Mouse (Mus musculus): ENCODE results near the gene Proca1. TPM values are rescaled to one million over a fixed set of nuclear protein-coding genes. Genes with fewer than 3 reads are reported as not detected.
"Not testable (repeated sequence)": the region's sequence is repeated elsewhere in the genome, so short reads cannot be mapped to it uniquely, and the experiment has no call there.

Proca1 gene
- polyA plus RNA-seq, 1 experiment, result 0.11 TPM

GRCm38 (mm10) chr11:78182450-78182849, 10.7 kb upstream of the Proca1 start:
- Histone ChIP-seq H3K36me3 (ENCODE audit: control insufficient read depth, insufficient read depth, low read length) (peaks cover 19% of the 10 kb centered on the region), H3K4me3 (ENCODE audit: low read depth, low read length) (peak overlapping the region; percentile 74), H3K27ac (ENCODE audit: insufficient read depth, low read depth, low read length) (no peak overlapping the region), H3K4me1 (ENCODE audit: control insufficient read depth, insufficient read depth, insufficient read length, low read length) (peaks cover 9% of the 10 kb centered on the region; the same call in 1 of the 2 replicates), H3K27me3 (ENCODE audit: control insufficient read depth, insufficient read depth, low read length) (no peaks in the 10 kb centered on the region)
- TF ChIP-seq CTCF (IDR thresholded peaks at IDR 0.05; ENCODE audit: extremely low read depth, insufficient read length, insufficient replicate concordance, low read depth, low read length) (no peak), POLR2A (IDR thresholded peaks at IDR 0.05; ENCODE audit: low read depth, low read length) (no peak)
- 3% methylated on average over 7 of the region's 7 CpGs for WGBS

- H3K4me1 ChIP-seq (ENCODE audit: control insufficient read depth, insufficient read depth, insufficient read length, low read length), result peaks cover 10% of the 10 kb centered on the region
- peak within 1 kb of the TSS; percentile 41 for H3K27ac ChIP-seq (ENCODE audit: insufficient read depth, low read depth, low read length)
- under 1% methylated on average over 38 of the region's 38 CpGs for WGBS
- peak within 1 kb of the TSS; percentile 74 for H3K4me3 ChIP-seq (ENCODE audit: low read depth, low read length)
- H3K36me3 ChIP-seq (ENCODE audit: control insufficient read depth, insufficient read depth, low read length), result peaks cover 19% of the 10 kb centered on the region
- H3K27me3 ChIP-seq (ENCODE audit: control insufficient read depth, insufficient read depth, low read length), result peaks cover 3% of the 10 kb centered on the region
- TF ChIP-seq POLR2A (IDR thresholded peaks at IDR 0.05; ENCODE audit: low read depth, low read length) (peak; percentile 88), CTCF (IDR thresholded peaks at IDR 0.05; ENCODE audit: extremely low read depth, insufficient read length, insufficient replicate concordance, low read depth, low read length) (no peak)
These were observed 10.0 kb upstream of the Proca1 start, which contains the start of gene Rpl23a for GRCm38 (mm10) chr11:78182961-78183844. Gene Rpl23a, minus strand, starts transcription at chr11:78183584.

GRCm38 (mm10) chr11:78183884-78184514, 9.2 kb upstream of the Proca1 start:
- TF ChIP-seq POLR2A (IDR thresholded peaks at IDR 0.05; ENCODE audit: low read depth, low read length) (no peak), CTCF (IDR thresholded peaks at IDR 0.05; ENCODE audit: extremely low read depth, insufficient read length, insufficient replicate concordance, low read depth, low read length) (no peak)
- Histone ChIP-seq H3K27me3 (ENCODE audit: control insufficient read depth, insufficient read depth, low read length) (peaks cover 11% of the 10 kb centered on the region), H3K36me3 (ENCODE audit: control insufficient read depth, insufficient read depth, low read length) (peaks cover 19% of the 10 kb centered on the region), H3K4me3 (ENCODE audit: low read depth, low read length) (no peak overlapping the region), H3K4me1 (ENCODE audit: control insufficient read depth, insufficient read depth, insufficient read length, low read length) (peaks cover 12% of the 10 kb centered on the region), H3K27ac (ENCODE audit: insufficient read depth, low read depth, low read length) (no peak overlapping the region)
- WGBS, result 52% methylated on average over 10 of the region's 10 CpGs

GRCm38 (mm10) chr11:78184702-78185101, 8.5 kb upstream of the Proca1 start:
- H3K27ac ChIP-seq (ENCODE audit: insufficient read depth, low read depth, low read length); H3K4me3 ChIP-seq (ENCODE audit: low read depth, low read length): not testable (repeated sequence)
- Histone ChIP-seq H3K36me3 (ENCODE audit: control insufficient read depth, insufficient read depth, low read length) (peaks cover 15% of the 10 kb centered on the region), H3K27me3 (ENCODE audit: control insufficient read depth, insufficient read depth, low read length) (peaks cover 18% of the 10 kb centered on the region), H3K4me1 (ENCODE audit: control insufficient read depth, insufficient read depth, insufficient read length, low read length) (peaks cover 14% of the 10 kb centered on the region)
- WGBS, result 89% methylated on average over 6 of the region's 6 CpGs

GRCm38 (mm10) chr11:78188331-78189233, 4.6 kb upstream of the Proca1 start, which contains the start of gene Rab34:
Gene Rab34, plus strand, starts transcription at chr11:78188430.
- no peaks in the 10 kb centered on the region for H3K36me3 ChIP-seq (ENCODE audit: control insufficient read depth, insufficient read depth, low read length)
- H3K4me1 ChIP-seq (ENCODE audit: control insufficient read depth, insufficient read depth, insufficient read length, low read length), result peaks cover 12% of the 10 kb centered on the region
- WGBS, result 1% methylated on average over 80 of the region's 80 CpGs
- TF ChIP-seq CTCF (IDR thresholded peaks at IDR 0.05; ENCODE audit: extremely low read depth, insufficient read length, insufficient replicate concordance, low read depth, low read length) (no peak), POLR2A (IDR thresholded peaks at IDR 0.05; ENCODE audit: low read depth, low read length) (no peak)
- H3K27me3 ChIP-seq (ENCODE audit: control insufficient read depth, insufficient read depth, low read length), result peaks cover 27% of the 10 kb centered on the region
- peak within 1 kb of the TSS; percentile 57 for H3K4me3 ChIP-seq (ENCODE audit: low read depth, low read length)
- H3K27ac ChIP-seq (ENCODE audit: insufficient read depth, low read depth, low read length), result peak within 1 kb of the TSS; percentile 25

DNA sequence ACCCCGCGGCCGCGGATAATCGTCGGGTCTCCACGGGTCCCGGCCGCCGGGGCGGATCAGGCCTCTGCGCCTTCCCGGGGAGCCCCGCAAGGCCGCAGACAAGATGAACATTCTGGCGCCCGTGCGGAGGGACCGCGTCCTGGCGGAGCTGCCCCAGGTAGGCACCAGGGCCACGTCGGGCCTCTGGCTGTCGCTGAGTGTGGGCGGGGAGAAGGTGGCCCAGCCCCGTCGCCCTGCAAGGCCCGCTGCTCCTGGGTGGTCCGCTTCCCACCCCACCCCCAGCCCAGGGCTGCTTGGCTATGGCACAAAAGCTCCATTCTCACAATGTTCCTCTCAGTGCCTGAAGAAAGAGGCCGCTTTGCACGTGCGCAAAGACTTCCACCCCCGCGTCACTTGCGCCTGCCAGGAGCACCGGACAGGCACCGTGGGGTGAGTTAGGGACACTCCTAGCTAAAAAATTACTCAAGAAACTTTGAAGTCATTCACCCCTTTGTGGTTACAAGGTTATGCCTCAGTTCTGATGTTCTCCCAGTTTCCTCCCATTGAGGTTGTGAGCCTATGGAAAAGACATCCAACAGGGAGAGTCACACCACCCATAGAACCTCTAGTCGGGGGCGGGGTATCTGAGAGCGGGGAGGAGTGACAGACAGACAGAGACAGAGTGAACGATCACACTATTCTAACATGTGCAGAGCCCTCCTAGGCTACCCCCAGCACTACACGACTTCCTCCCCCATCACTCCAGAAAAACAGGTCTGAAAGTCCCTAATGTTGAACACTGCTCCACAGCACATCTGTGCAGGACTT, 3.8 kb upstream of the Proca1 start:
- peaks cover 27% of the 10 kb centered on the region for H3K27me3 ChIP-seq (ENCODE audit: control insufficient read depth, insufficient read depth, low read length)
- 2% methylated on average over 42 of the region's 42 CpGs for WGBS
- peak overlapping the region; percentile 57 for H3K4me3 ChIP-seq (ENCODE audit: low read depth, low read length)
- TF ChIP-seq POLR2A (IDR thresholded peaks at IDR 0.05; ENCODE audit: low read depth, low read length), result no peak
- no peak for TF ChIP-seq CTCF (IDR thresholded peaks at IDR 0.05; ENCODE audit: extremely low read depth, insufficient read length, insufficient replicate concordance, low read depth, low read length)
- no peak overlapping the region; the same call in 1 of the 2 replicates for H3K27ac ChIP-seq (ENCODE audit: insufficient read depth, low read depth, low read length)
- H3K36me3 ChIP-seq (ENCODE audit: control insufficient read depth, insufficient read depth, low read length), result no peaks in the 10 kb centered on the region
- peaks cover 10% of the 10 kb centered on the region for H3K4me1 ChIP-seq (ENCODE audit: control insufficient read depth, insufficient read depth, insufficient read length, low read length)

Measured in small intestine, adult 2 months (tissue).